11 mouse cellular contexts compared by ENCODE assay signal in genomic region chr1:193988970-193989904, GRCm38 (mm10).
DNase-seq lines count a peak whose midpoint lies in the region; ATAC-seq and TF ChIP-seq lines count a peak whose summit lies in the region.
"Had no signal": no experiment of that assay in that cellular context is flagged by ENCODE, and none has a peak within 500 bp of the region (broad histone marks: within the 10 kb centered on the region; RNA-seq: fewer than 3 reads in every experiment).

No protein-coding gene starts in this region.

- peak overlapping the region; percentile 2 for H3K4me2 ChIP-seq in embryonic facial prominence, embryonic 13.5 days
- peak overlapping the region; percentile 40 for H3K4me2 ChIP-seq in hindbrain, embryonic 14.5 days (replicated peaks)
- peak overlapping the region; percentile 40 for H3K4me2 ChIP-seq in midbrain, embryonic 13.5 days (replicated peaks)
- no peak overlapping the region for H3K4me2 ChIP-seq in liver, postnatal 0 days (ENCODE audit: low read depth, low read length)
- H3K4me2 ChIP-seq: stomach, embryonic 15.5 days had no signal

- ATAC-seq in embryonic facial prominence, embryonic 13.5 days (ENCODE audit: insufficient number of reproducible peaks, insufficient read depth, low FRiP score, low TSS enrichment, low read depth), result no peak
- peak; percentile 76 for ATAC-seq in hindbrain, embryonic 14.5 days (ENCODE audit: low FRiP score)
- peak; percentile 89 for ATAC-seq in midbrain, embryonic 13.5 days
- no peak for ATAC-seq in liver, postnatal 0 days
- ATAC-seq in activated CD4-positive, CD25-positive, alpha-beta regulatory T cell, adult 4 months, result no peak
- ATAC-seq in granulocyte monocyte progenitor cell, adult 5-6 weeks (replicated peaks; ENCODE audit: poor library complexity, severe bottlenecking), result no peak

- H3K27me3 ChIP-seq in embryonic facial prominence, embryonic 13.5 days, result no peaks in the 10 kb centered on the region; the same call in 1 of the 2 replicates
- H3K27me3 ChIP-seq in hindbrain, embryonic 14.5 days (ENCODE audit: control insufficient read depth, insufficient read depth, low read length), result no peaks in the 10 kb centered on the region
- no peaks in the 10 kb centered on the region for H3K27me3 ChIP-seq in midbrain, embryonic 13.5 days
- no peaks in the 10 kb centered on the region for H3K27me3 ChIP-seq in liver, postnatal 0 days (ENCODE audit: insufficient read depth, low read length)
- H3K27me3 ChIP-seq: stomach, embryonic 15.5 days had no signal

- peaks cover 7% of the 10 kb centered on the region; the same call in 1 of the 2 replicates for H3K4me1 ChIP-seq in embryonic facial prominence, embryonic 13.5 days
- peaks cover 19% of the 10 kb centered on the region for H3K4me1 ChIP-seq in hindbrain, embryonic 14.5 days (replicated peaks; ENCODE audit: control insufficient read depth, insufficient read depth, low read length)
- peaks cover 29% of the 10 kb centered on the region for H3K4me1 ChIP-seq in midbrain, embryonic 13.5 days (replicated peaks)
- H3K4me1 ChIP-seq in liver, postnatal 0 days (ENCODE audit: insufficient read depth), result no peaks in the 10 kb centered on the region

- H3K27ac ChIP-seq in embryonic facial prominence, embryonic 13.5 days, result no peak overlapping the region
- H3K27ac ChIP-seq in hindbrain, embryonic 14.5 days, result peak overlapping the region; percentile 63
- H3K27ac ChIP-seq in midbrain, embryonic 13.5 days, result peak overlapping the region; percentile 72
- H3K27ac ChIP-seq in liver, postnatal 0 days (ENCODE audit: low read depth), result no peak overlapping the region
- H3K27ac ChIP-seq: stomach, embryonic 15.5 days had no signal

- no peak for TF ChIP-seq CTCF in liver, postnatal 0 days (IDR thresholded peaks at IDR 0.05; ENCODE audit: low read depth)

- no peaks in the 10 kb centered on the region for H3K36me3 ChIP-seq in embryonic facial prominence, embryonic 13.5 days
- H3K36me3 ChIP-seq in hindbrain, embryonic 14.5 days (replicated peaks; ENCODE audit: control insufficient read depth, insufficient read depth), result no peaks in the 10 kb centered on the region
- H3K36me3 ChIP-seq in midbrain, embryonic 13.5 days, result no peaks in the 10 kb centered on the region
- no peaks in the 10 kb centered on the region for H3K36me3 ChIP-seq in liver, postnatal 0 days (replicated peaks; ENCODE audit: insufficient read depth, low read length)
- H3K36me3 ChIP-seq: stomach, embryonic 15.5 days had no signal

- H3K4me3 ChIP-seq in embryonic facial prominence, embryonic 13.5 days, result no peak overlapping the region
- H3K4me3 ChIP-seq in hindbrain, embryonic 14.5 days (replicated peaks; ENCODE audit: low read length), result no peak overlapping the region
- peak overlapping the region; percentile 0; the same call in 1 of the 2 replicates for H3K4me3 ChIP-seq in midbrain, embryonic 13.5 days (replicated peaks)
- no peak overlapping the region for H3K4me3 ChIP-seq in liver, postnatal 0 days (ENCODE audit: low read depth, low read length)
- H3K4me3 ChIP-seq: stomach, embryonic 15.5 days had no signal

- no peak for TF ChIP-seq EP300 in liver, postnatal 0 days (IDR thresholded peaks at IDR 0.05; ENCODE audit: low read depth)

- no peaks in the 10 kb centered on the region for H3K9me3 ChIP-seq in embryonic facial prominence, embryonic 13.5 days
- H3K9me3 ChIP-seq in hindbrain, embryonic 14.5 days (ENCODE audit: control insufficient read depth, low read length), result no peaks in the 10 kb centered on the region
- no peaks in the 10 kb centered on the region for H3K9me3 ChIP-seq in midbrain, embryonic 13.5 days
- H3K9me3 ChIP-seq in liver, postnatal 0 days (ENCODE audit: low read length), result no peaks in the 10 kb centered on the region
- H3K9me3 ChIP-seq: stomach, embryonic 15.5 days had no signal

- DNase-seq in embryo, embryonic 10.5 days (ENCODE audit: low spot score), result peak; percentile 35
- peak; percentile 55 for DNase-seq in hindbrain, embryonic 14.5 days (ENCODE audit: low spot score)
- no peak for DNase-seq in liver, postnatal 0 days
- no peak for DNase-seq in frontal cortex, adult 2 months (ENCODE audit: extremely low spot score in 1 of 2, low spot score in 1 of 2)
- DNase-seq: adrenal gland, adult 2 months; cerebellum, adult 11 months had no signal

- no peak overlapping the region for H3K9ac ChIP-seq in embryonic facial prominence, embryonic 13.5 days
- H3K9ac ChIP-seq in hindbrain, embryonic 14.5 days, result peak overlapping the region; percentile 32; the same call in 1 of the 2 replicates
- H3K9ac ChIP-seq in midbrain, embryonic 13.5 days (replicated peaks), result 0 out of 2 replicates have a peak overlapping the region, but pooled peaks have one; percentile 0
- H3K9ac ChIP-seq in liver, postnatal 0 days (replicated peaks), result no peak overlapping the region
- H3K9ac ChIP-seq: stomach, embryonic 15.5 days had no signal

- WGBS in embryonic facial prominence, embryonic 13.5 days, result 30% methylated on average over 17 of the region's 17 CpGs
- WGBS in hindbrain, embryonic 14.5 days, result 14% methylated on average over 17 of the region's 17 CpGs
- WGBS in midbrain, embryonic 13.5 days, result 11% methylated on average over 17 of the region's 17 CpGs
- 45% methylated on average over 17 of the region's 17 CpGs for WGBS in liver, postnatal 0 days (ENCODE audit: insufficient replicate concordance)

Comparison
In these comparisons a context has a peak if more than half of its experiments do, and no peak if none do; other contexts are left out.
1. DNase-seq: peak in embryo, embryonic 10.5 days (single experiment) and hindbrain, embryonic 14.5 days (single experiment); none in liver, postnatal 0 days (single experiment) and frontal cortex, adult 2 months (0 of 2).
2. ATAC-seq: peak in hindbrain, embryonic 14.5 days (single experiment) and midbrain, embryonic 13.5 days (single experiment); none in embryonic facial prominence, embryonic 13.5 days (single experiment), liver, postnatal 0 days (single experiment), activated CD4-positive, CD25-positive, alpha-beta regulatory T cell, adult 4 months (single experiment) and granulocyte monocyte progenitor cell, adult 5-6 weeks (single experiment).
3. H3K27ac ChIP-seq: peak in hindbrain, embryonic 14.5 days (single experiment) and midbrain, embryonic 13.5 days (single experiment); none in embryonic facial prominence, embryonic 13.5 days (single experiment) and liver, postnatal 0 days (single experiment).
4. H3K9ac ChIP-seq: peak in hindbrain, embryonic 14.5 days (single experiment) and midbrain, embryonic 13.5 days (single experiment); none in embryonic facial prominence, embryonic 13.5 days (single experiment) and liver, postnatal 0 days (single experiment).